Mouse (Mus musculus) G1E-ER4 (cell line): ENCODE data around the gene Etv6. TPM values are rescaled to one million over a fixed set of nuclear protein-coding genes. Genes with fewer than 3 reads are reported as not detected.

ENCODE experiments used
- GATA1 ChIP-seq: IDR thresholded peaks from one replicate; pipeline ENCODE4 v1.8.0; 2012; ENCODE audit warnings: low read length, inconsistent platforms
- polyA plus RNA-seq: library from polyadenylated mRNA; stranded (reverse); fragments of >175 nt; gene quantifications from 2 replicates; pipeline ENCODE4 v1.2.3, GENCODE M21; 2012

Gene Etv6
- 93.8 and 103 TPM in 2 replicates for polyA plus RNA-seq

DNA sequence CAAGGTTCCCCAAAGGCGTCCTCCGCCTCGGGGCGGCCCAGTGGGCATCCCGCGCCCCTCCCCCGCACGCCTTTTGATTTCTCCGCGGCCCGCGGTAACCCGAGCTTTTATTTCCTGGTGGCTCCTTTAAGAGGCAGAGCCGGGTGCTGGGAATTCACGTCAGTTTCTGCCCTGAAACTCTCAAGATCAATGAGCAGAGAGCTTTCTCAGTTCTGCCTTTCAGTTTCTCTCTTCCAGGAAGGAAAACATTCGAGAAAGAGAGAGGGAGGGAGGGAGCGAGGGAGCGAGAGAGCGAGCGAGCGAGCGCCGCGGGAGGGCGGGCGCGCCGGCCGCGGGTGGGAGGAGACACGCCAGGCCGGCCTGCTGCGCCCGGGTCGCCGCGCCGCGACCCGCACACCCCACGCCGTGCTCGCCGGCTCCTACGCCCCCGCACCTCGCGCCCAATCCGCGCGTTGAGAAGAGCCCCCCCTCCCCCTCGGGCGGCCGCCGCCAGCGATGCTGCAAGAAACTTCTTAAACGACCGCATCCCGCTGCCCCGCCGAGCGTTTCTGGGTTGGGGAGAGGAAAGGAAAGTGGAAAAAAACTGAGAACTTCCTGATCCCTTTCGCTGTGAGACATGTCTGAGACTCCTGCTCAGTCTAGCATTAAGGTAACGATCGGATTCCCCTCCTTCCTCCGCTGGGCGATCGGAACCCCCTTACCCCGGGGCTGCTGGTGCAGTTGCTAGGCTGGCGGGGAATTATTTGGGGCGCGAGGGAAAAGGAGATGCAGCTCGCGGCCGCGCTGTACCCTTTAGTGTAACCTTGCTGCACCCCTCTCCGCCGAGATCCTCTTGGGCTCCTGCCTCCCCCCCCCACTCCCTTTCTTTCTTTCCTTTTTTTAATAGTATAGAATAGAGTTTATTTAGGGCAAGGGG is at the start of gene Etv6:
TSS of gene Etv6 (plus strand) at position 211 of the 916 bp plus-strand sequence.
- TF ChIP-seq GATA1 = no peak

- TF ChIP-seq GATA1 = no peak
Measured at GRCm38 (mm10) chr6:133986161-133986560, 49.3 kb upstream of the Etv6 start.

DNA sequence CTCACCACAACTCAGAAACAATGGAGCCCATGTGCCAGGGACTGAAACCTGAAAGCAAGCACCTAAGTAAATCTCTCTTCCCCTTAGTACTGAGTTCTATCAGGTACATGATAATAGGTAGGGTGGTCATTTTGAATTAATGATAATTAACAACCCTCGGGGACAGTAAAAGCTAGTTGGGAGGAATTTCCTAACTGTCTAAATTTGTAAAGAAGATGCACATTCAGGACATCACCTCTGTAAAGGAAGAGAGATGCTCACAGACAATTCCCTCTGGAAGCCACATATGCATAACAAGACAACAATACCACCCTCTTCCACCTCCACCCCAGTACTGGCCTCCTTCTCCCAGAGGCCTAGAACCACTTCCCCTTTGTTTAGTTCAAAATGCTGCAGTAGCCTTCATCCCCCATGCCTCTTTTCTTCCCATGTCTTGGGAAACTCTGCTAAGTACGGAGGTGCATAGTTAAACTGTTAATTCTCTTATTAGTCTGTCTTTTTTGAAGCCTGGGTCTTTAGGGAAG is 48.4 kb upstream of the Etv6 start:
- no peak for TF ChIP-seq GATA1

DNA sequence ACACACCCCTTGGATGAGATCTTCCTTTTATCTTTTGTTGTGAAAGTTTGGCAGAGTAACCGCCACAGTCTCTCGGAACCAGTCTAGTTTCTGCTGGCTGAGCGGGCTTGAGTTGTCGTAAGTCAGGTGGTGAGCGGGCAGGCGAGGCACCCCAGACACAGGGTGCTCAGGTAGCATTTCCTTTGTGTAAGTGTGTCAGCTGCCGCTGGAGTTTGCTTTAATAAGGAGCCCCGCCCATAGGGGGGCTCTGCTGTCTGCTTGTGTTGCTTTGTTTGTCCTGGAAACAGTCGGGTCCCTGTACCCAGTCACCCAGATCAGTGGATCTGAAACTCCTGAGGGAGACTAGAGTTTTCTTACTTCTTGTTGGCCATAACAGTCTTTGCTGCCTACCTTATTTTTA is 47.5 kb upstream of the Etv6 start:
- TF ChIP-seq GATA1 = no peak

GRCm38 (mm10) chr6:133997461-133997860 is 38.0 kb upstream of the Etv6 start:
- no peak for TF ChIP-seq GATA1

- no peak for TF ChIP-seq GATA1
Measured at GRCm38 (mm10) chr6:133997935-133998334, 37.6 kb upstream of the Etv6 start.

DNA sequence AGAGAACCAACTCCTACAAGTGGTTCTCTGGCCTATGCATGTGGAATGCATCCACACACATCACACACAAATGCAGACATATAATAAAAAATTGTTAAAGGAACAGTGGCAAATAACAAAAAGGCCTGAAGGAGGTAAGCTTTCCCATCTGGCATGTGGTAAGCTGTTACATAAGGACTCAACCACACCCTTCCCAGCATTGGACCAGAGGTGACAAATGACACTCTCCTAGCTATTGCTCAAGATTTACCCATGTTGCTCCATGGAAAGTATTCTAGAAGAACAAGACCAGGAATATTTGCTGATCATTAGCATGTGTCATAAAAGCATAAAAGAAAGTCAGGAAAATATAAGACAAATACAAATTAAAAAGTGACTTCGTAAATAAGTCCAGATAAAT is 16.7 kb upstream of the Etv6 start:
- no peak for TF ChIP-seq GATA1

- TF ChIP-seq GATA1 = no peak
Measured at GRCm38 (mm10) chr6:134020821-134021220, 14.7 kb upstream of the Etv6 start.

DNA sequence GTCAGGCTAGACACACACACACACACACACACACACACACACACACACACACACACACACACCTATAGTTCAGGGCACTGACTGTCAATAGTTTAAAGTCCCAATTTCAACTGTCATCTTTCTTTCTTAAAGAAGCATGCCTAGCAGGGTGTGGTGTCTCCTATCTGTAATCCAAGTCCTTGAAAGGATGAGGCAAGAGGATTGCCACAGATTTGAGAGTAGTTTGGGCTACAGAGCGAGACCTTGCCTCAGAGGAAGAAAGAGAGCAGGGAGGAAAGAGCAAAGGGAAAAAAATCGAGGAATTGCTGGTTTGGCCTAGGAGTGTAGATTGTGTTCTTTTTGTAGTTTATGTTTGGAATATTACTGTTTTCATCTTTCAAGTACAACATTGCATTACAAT is 9.2 kb upstream of the Etv6 start:
- no peak for TF ChIP-seq GATA1

DNA sequence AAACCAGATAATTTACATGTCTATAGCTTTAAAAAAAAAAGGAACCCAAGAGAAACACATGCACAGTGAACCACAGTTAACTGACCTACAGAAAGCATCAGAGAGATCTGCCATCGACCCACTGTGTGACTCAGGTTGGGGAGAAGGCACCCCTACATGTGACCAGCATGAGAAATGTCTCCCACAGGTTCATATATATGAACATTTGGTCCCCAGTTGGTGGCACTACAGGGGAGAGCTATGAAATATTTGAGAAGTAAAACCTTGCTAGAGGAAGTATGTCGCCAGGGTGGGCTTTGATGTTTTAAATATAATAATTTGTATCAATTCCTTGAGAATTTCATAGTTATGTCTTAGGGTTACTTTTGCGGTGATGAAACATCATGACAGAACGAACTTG is 8.5 kb upstream of the Etv6 start:
- TF ChIP-seq GATA1 = no peak

DNA sequence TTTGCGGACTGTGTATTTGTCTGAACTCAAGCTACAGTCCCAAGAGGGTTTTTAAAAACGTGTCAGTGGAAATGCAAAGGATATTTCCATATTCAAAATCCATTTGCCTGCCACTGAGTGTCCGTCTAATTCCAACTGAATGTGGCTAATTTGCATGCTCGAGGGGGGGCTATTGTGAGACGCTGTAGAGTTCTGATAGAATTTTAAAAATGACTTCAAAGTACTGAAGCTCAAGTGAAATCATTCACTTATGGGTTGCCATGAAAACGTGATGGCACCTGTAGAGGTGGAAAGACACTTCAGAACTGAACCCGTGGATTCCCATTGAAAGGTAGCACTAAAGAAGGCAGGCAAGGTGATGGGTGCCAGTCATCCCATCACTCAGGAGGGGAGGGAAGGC is 3.0 kb upstream of the Etv6 start:
- TF ChIP-seq GATA1 = no peak

DNA sequence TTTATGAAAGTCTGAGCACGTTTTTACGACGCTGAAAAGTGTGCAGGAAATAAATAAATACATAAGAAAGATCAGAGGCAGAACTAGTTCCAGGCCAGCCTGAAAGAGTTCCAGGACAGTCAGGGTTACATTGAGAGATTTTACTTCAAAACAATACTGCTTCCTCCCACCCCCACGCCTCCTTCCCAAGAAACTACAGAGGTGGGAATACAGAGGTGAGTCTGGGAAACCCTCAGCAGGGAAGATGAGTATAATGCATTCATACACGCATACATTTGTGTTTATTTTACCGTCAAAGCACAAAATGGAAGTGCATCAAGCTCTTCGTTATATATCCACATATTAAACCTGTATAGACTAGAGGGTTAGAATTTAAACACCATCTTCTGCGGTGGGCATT is 1.1 kb upstream of the Etv6 start:
- no peak for TF ChIP-seq GATA1

DNA sequence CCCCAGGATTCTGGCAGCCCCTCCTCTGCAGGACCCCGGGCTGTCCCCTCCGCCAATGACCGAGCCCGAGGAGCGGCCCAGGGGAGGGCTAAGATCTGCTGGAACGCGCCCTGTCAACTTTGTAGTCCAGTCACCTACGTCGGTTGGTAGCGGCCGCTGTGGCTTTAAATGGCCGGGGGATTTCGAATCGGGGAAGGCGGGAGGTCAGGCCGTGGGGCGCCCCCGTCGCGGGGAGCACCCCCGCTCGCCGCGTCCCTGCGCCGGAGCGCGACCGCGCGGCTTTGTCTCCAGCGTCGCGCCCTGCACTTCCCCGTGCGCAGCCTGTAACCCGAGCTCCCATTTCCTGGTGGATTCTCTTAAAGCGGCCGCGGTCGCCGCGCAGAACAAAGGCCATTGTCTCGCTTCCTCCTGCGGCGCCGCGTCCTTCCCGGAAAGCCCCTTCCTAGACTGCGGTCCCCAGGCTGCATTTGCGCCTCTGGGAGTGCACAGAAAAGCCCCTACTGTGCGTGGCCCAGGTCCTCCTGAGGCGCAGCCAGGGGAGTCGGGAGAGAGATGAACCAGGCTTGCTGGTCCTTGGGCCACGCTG is 503 bp upstream of the Etv6 start:
- TF ChIP-seq GATA1 = no peak

- no peak for TF ChIP-seq GATA1
Measured at GRCm38 (mm10) chr6:134036491-134036911, 1.0 kb downstream of the Etv6 start.

- TF ChIP-seq GATA1 = no peak
Measured at GRCm38 (mm10) chr6:134036951-134037431, 1.5 kb downstream of the Etv6 start.

GRCm38 (mm10) chr6:134037960-134038359 is 2.5 kb downstream of the Etv6 start:
- no peak for TF ChIP-seq GATA1

DNA sequence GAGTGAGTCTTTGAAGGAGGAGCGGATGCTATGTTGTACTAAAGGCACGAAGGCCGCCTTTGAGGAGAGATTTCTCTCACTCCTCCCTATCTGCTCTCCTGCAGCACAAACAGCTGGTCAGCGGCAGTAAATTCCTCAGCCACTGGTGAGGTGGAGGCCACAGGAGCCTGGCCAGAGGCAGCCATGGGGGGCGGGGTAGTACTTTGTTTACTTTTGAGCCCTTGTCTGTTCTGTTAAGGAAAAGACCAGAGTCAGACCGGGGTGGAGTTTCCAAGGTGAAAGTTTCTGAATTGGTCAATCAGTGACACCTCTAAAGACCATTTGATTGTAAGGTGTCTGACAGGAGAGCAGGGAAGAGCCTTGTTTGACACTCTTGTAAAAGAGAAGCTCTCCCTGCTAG is 3.4 kb downstream of the Etv6 start:
- no peak for TF ChIP-seq GATA1

- TF ChIP-seq GATA1 = no peak
Measured at GRCm38 (mm10) chr6:134039351-134039750, 3.9 kb downstream of the Etv6 start.
